Mouse (Mus musculus): ENCODE data around the gene B230104I21Rik. TPM values are rescaled to one million over a fixed set of nuclear protein-coding genes. Genes with fewer than 3 reads are reported as not detected.

B230104I21Rik gene
- total RNA-seq, 4 experiments from 2014 or later: not detected

GRCm38 (mm10) chr4:154348197-154348786, 12.4 kb downstream of the B230104I21Rik start:
- no peak for DNase-seq (ENCODE audit: low spot score in 2 of 2)

DNA sequence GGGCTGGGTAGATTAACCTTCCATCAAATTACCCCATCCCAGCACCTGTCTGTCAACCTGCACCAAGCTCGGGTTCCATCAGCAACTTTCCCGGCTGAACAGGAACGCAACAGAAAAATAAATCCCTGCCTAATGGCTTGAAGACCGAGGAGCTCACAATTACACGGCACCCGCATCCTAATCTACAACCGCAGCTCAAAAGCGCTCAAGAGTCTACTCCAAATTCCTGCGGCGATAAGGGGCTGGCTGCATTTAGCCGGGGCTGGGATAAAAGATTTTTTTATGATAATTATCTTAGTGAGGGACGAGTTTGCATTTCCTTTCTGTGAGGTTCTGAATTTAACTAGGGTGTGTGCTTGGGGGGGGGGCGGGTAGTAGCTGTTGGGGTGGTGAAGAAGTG, 16.3 kb downstream of the B230104I21Rik start:
- no peak for DNase-seq (ENCODE audit: low spot score in 2 of 2)

DNA sequence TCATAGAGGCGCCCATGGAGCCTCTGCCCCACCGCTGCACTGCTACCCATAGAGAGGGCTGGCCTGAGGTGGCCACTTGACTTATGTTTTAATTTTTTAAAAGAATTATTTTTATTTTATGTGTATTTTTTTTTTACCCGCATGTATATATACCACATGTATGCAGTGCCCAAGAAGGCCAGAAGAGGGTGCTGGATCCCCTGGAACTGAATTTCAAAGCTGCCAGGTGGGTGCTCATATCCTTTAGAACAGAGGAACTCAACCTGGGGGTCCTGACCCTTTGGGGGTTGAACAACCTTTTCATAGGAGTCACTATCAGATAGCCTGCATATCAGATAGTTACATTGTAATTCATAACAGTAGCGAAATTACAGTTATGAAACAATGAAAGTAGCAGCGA, 19.5 kb downstream of the B230104I21Rik start:
- no peak for DNase-seq (ENCODE audit: low spot score in 2 of 2)

DNA sequence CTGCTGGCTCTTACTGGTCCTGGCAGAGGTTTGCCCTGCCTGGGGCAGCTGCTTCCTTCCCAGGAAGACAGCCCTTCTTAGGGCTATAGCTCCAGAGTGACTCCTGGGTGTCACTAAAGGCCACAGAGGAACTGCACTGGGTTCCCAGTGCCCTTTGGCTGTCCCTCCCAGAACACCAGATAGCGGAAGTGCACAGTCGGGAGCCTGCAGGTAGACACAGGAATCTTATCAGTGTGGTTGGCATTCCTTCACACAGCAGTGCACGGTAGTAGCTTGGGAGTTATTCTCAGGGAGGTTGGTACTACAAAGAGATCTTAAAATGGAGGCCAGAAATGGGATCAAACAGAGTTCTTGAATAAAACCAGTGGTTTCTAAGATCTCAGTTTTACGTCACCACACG, 22.4 kb downstream of the B230104I21Rik start:
- DNase-seq (ENCODE audit: low spot score in 2 of 2): no peak

DNA sequence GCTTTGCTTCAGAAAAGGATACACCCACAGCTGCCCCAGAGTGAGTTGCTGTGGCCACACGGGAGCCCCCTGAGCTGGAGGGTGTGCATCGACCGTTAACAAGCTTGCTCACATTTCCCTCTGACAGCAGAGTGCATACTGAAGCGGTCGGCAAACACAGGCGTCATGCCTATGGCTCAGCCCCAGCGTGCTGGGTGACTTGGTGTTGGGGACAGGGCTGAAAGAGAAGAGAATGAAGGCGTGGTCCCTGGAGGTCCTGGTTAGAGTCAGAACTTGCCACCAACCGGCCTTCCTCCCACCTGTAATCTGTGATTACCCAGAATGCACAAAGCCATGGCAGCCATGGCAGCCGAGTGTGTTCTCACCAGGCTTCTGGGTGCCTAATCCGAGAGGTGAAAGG, 22.9 kb downstream of the B230104I21Rik start:
- no peak for DNase-seq (ENCODE audit: low spot score in 2 of 2)

GRCm38 (mm10) chr4:154359762-154360300, 23.9 kb downstream of the B230104I21Rik start:
- DNase-seq (ENCODE audit: low spot score in 2 of 2): no peak

DNA sequence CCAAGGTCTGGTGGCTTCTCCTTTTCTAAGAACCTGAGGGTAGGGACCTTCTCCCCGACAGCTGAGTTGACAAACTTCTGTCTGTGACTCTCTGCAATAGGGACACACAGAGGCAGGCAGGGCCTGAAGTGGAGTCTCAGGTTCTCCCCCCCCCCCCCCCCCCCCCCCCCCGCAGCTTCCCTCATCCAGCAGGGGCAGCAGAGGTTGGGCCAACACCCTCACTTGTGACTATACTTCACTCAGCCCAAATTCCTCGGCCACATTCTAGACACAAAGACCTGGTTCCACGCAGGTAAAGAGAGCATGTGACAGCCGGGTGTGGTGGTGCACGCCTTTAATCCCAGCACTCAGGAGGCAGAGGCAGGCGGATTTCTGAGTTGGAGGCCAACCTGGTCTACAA, 24.5 kb downstream of the B230104I21Rik start:
- DNase-seq (ENCODE audit: low spot score in 2 of 2): no peak

DNA sequence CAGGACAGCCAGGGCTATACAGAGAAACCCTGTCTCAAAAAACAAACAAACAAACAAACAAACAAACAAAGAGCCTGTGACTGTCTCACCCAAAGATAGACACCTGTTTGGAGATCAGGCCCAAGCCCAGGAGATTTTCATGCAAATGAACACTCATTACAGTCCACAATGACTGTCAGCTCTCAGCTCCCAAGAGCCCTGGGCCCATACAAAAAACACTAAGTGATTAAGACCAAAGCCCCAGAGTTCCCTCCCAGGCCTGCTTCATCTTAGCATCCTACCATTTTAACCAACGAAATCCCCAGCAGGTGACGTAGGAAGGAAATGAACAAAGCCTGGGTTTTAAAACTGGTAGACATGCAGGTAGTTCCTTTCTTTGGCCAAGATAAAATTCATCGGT, 24.9 kb downstream of the B230104I21Rik start:
- DNase-seq (ENCODE audit: low spot score in 2 of 2): no peak

DNA sequence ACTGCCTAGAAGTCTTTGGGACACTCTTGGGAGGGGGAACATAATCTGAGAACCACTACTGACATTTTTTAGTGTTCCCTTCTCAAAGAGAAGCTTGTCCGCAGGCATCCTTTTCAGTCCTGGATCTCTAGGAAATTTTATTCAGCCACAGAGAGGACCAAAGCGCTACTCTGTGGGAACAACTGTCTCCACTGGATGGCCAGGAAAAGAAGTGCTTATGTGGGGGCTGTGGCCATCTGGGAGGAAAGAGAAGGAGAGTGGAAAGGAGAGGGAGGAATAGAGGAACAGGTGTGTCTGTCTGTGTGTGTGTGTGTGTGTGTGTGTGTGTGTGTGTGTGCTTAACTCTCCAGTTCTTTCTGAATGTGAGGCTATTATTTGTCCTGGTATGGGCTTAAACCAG, 28.8 kb downstream of the B230104I21Rik start:
- no peak for DNase-seq (ENCODE audit: low spot score in 2 of 2)

GRCm38 (mm10) chr4:154366836-154367235, 30.9 kb downstream of the B230104I21Rik start:
- no peak for DNase-seq (ENCODE audit: low spot score in 2 of 2)

DNA sequence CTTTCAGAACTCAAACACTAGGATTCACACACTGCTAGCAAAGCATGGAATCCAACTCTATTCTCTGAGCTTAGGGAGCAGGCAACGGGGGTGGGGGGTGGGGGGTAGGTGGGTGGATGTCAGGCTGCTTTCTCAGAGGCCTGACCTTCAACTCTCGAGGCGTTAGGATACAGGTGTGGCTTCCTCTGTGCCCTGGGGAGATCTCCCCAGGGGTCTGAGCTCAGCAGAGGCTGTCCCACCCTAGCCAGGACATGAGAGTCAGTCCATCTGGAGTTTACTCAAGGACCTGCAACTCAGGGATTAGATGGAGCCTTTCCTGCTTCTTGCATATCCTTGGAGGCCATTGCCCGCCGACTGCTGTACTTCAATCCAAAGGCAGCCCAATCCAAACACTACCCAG, 33.2 kb downstream of the B230104I21Rik start:
- no peak for DNase-seq (ENCODE audit: low spot score in 2 of 2)

DNA sequence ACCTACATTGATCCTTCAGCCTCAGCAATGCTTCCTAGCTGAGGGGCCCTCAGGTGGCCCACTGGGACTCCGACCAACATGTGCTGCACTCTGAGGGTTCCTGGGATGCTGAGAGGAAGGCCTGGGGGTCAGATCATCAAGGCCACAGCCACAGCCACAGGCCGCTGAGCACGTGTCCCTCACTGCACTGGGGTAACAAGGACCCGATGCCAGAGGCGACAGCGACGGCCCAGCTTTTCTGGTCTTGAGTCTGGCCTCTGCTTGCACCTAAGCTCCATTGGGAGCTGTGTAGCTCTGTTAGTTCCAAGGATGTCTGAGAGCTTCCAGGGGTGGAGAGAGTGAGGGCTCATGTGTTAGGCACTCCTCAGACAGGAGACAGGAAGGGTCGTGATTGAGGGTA, 34.9 kb downstream of the B230104I21Rik start:
- no peak for DNase-seq (ENCODE audit: low spot score in 2 of 2)

DNA sequence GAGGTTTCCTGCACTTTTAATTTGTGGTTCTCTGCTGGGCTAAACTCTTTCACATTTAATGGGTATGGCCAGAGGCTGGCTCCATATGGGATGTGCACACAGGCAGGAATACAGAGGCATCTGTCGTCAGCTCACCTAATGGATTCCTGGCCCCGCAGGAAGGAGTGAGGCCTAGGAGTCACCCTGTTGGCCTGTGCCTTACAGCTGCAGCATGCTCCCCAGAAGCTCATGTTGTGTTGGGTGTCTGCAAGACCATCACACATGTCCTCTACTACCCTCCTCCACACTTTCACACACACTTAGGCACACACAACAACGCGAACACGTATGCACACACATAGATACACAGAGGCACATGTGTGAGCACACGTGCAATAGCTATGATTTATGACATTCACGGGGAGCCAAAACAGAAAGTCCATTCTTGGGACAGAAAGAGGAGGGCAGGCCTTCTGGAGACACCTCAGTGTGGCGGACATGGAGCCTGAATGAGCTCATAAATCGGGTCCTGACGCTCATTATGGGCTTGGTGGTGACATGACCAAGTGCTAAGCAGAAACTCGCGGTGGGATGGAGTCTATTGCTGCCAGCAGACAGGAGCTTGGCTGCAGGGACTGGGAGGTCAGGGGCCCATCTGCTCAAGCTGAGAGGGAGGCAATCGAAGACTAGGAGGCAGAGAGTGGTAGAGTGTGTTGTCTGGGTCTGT, 35.8 kb downstream of the B230104I21Rik start:
- DNase-seq (ENCODE audit: low spot score in 2 of 2): no peak

DNA sequence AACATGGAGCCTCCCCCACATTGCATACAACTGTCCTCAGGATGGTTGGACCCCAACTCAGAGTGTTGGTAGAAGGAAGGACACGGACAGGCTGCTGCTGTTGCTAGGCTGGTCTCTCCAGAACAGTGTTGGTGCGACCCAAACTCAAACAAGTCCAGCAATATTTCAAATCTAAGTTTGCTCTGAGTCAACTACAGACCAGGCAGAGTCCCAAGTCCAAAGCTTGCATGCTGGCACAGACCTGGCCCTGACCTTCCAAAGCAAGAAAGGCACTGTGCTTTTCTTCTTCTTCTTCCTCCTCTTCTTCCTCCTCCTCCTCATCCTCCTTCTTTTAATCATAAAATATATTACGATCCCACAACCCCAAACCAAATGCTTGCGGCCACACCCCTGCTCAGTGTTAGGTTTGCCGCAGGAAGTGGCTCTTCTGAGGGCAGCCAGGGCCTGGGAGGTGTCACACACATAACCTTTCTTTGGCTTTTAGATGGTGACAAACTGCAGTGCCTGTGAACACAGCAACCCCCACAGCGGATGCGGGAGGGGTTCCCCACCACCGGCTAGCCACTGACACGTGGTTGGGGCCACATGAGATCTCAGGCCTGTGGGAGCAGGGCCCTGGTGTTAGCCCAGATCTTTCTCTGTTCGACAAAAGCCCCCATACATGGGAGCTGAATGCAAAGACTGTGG, 40.2 kb downstream of the B230104I21Rik start:
- no peak for DNase-seq (ENCODE audit: low spot score in 2 of 2)

DNA sequence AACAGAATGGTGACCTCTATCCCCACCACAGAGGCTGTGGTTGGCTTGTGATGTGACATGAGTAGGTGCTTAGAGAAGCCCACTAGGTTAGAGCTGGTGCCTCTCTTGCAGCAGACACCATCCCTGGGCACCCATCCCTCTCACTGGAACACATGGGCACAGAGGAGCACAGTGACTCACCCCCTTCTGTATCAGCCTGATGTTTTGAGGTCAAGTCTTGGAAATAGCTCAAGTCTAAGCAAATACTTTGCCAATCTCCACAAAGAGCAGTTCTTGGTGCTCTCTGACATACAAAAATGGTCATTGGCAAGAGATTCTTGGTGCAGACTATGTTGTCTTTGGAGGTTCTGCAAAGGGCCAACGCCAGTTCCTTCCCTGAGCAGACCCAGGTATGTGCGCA, 42.9 kb downstream of the B230104I21Rik start:
- DNase-seq (ENCODE audit: low spot score in 2 of 2): no peak

GRCm38 (mm10) chr4:154385208-154385607, 49.3 kb downstream of the B230104I21Rik start:
- DNase-seq (ENCODE audit: low spot score in 2 of 2): no peak

DNA sequence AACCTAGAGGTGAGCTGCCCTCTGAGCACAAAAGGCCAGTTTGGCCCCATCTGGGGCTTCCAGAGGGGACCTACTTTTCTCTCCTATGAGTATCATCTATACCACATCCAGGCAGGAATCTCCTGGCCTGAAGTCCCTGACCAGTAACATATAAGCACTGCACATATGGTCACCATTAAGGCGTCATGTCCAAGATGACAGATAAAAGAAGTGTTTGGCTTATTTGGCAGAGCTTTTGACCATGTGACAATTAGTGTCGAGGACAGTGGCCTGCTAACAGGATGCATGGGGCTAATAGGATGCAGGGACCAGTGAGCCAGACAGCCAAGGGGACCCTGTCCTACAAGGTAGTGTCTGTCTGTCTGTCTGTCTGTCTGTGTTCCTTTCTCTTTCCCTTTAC, 50.0 kb downstream of the B230104I21Rik start:
- no peak for DNase-seq (ENCODE audit: low spot score in 2 of 2)

DNA sequence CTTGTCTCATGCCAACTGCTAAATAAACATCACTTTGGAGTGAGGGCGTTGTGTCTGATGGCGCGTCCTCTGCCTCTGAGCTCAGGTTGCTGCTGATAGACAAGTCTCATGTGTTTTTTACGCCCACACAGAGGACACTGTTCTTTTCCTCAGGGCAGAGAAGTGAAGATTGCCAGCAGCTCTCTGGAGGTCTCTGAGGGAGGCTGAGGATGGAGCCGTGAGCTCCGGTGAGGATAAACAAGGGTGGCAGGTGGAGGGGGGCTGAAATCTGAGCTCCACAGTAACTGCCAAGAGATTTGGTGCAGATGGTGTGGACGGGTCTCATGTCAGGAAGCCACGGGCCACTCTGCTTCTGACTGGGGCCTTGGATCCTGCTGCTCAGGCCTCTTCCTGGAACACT, 50.9 kb downstream of the B230104I21Rik start:
- DNase-seq (ENCODE audit: low spot score in 2 of 2): no peak

DNA sequence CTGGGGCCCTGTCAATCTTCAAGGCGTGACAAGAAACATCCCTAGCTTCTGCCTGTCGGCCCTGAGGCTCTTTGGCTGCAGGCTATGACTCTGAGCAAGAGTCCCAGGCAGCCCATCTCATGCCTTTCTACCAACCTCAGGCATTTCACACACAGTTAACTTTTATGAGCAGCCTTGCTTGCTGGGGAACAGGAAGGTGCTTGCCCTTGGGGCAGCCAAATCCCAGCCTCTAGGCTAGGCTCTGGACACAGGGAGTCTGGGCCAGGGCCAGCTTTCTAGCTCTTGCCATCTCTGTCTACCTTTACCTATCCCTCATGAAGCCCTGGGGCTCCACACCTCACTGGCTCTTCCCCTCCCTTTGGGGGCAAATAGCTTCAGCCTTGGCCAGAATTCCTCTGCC, 53.7 kb downstream of the B230104I21Rik start:
- no peak for DNase-seq (ENCODE audit: low spot score in 2 of 2)

DNA sequence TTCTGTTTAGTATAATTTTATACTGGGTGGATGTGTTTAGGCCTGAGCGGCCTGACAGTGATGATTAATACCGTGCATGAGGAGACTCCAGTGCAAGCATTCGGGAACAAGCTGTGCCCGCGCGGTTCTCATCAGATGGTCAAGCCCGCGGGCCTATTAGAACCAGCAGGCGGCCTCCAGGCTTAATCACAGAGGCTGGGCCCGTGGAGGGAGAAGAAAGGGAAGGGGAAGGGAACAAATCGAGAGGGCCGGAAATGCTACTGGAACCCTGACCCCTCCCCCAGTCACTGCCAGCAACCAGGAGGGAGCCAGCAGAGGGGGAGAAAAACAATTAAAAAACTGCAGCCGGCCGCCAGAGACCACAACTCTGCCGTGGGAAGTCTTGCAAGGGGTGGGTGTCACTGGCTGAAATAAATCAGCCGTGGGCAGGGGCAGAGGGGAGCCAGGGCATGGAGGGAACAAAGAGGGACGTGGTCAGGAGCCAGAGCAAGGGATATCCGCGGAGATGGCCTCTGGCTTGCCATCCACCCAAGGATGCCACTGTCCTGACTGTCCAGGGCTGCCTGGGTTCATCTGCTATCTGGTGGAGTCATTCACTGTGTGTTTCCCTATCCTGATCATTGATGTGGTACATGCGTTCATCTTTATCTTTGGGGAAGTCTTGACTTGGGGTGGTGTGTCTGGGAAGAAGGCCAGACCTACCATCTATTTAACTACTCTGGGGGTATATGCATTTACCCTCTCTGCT, 54.6 kb downstream of the B230104I21Rik start:
- DNase-seq (ENCODE audit: low spot score in 2 of 2): no peak

DNA sequence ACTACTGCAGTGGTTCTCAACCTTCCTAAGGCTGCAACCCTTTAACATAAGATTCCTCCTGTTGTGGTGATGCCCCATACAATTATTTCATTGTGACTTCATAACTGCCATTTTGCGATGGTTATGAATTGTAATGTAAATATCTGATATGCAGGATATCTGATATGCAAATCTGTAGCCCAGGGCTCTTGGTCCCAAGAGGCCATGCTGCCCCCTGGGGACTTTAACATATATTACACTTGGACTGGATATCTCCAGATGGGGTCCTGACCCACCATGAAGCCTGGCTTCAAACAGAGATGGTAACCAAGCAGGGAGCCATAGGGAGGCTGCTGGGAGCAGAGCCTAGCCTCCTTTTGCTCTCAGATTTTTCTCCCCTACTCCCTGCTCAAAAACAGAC, 56.7 kb downstream of the B230104I21Rik start:
- no peak for DNase-seq (ENCODE audit: low spot score in 2 of 2)

Measured in gastrocnemius, adult 8-10 months (tissue).